Mouse (Mus musculus) MEL (cell line): ENCODE data around the gene A630095N17Rik. TPM values are rescaled to one million over a fixed set of nuclear protein-coding genes. Genes with fewer than 3 reads are reported as not detected.

Experiments
- DNase-seq: peaks from one replicate; pipeline ENCODE4 v3.0.0; 2011; ENCODE audit warnings: low read depth, low spot score
- H3K27ac ChIP-seq: 2 replicates; pipeline ENCODE4 v1.5.1; 2012; ENCODE audit warnings: low read depth, mild to moderate bottlenecking, control low read depth, low read length, moderate library complexity; ENCODE audit not compliant: control insufficient read depth
- H3K27me3 ChIP-seq, 2 experiments: fragments of 150-350 bp in 1 of 2; sonication (generic) in 1 of 2; 2 replicates each; pipeline ENCODE4 v1.6.1; 2012; ENCODE audit warnings: low read length in 2 of 2, mild to moderate bottlenecking in 2 of 2, improper control_type of control experiment in 1 of 2, moderate library complexity in 1 of 2; ENCODE audit not compliant: insufficient read depth in 2 of 2, control insufficient read depth in 1 of 2
- H3K36me3 ChIP-seq, 2 experiments: 2 replicates each; pipeline ENCODE4 v1.6.1; 2012 to 2014; ENCODE audit warnings: low read length in 2 of 2, improper control_type of control experiment in 1 of 2, inconsistent platforms in 1 of 2, mild to moderate bottlenecking in 1 of 2; ENCODE audit not compliant: insufficient read depth in 2 of 2, control insufficient read depth in 1 of 2
- H3K4me1 ChIP-seq, 2 experiments: fragments of 150-350 bp in 1 of 2; sonication (generic) in 1 of 2; 2 replicates each; pipeline ENCODE4 v1.6.1; 2012; ENCODE audit warnings: low read length in 2 of 2, improper control_type of control experiment in 1 of 2, mild to moderate bottlenecking in 1 of 2; ENCODE audit not compliant: insufficient read depth in 2 of 2, control insufficient read depth in 1 of 2
- H3K4me3 ChIP-seq, 2 experiments: fragments of 150-350 bp in 1 of 2; sonication (generic) in 1 of 2; 2 replicates each; pipeline ENCODE4 v1.5.1; 2012; ENCODE audit warnings: low read depth in 2 of 2, low read length in 2 of 2, mild to moderate bottlenecking in 2 of 2, moderate library complexity in 2 of 2, control low read depth in 1 of 2, improper control_type of control experiment in 1 of 2; ENCODE audit not compliant: control insufficient read depth in 1 of 2, insufficient read depth in 1 of 2
- H3K79me2 ChIP-seq: 2 replicates; pipeline ENCODE4 v1.6.1; 2012; ENCODE audit warnings: mild to moderate bottlenecking, low read length, moderate library complexity; ENCODE audit not compliant: control insufficient read depth, poor library complexity, insufficient read depth
- H3K9ac ChIP-seq: 2 replicates; pipeline ENCODE4 v1.6.1; 2012; ENCODE audit warnings: low read depth, mild to moderate bottlenecking, control low read depth, low read length, moderate library complexity; ENCODE audit not compliant: control insufficient read depth, poor library complexity, severe bottlenecking
- H3K9me3 ChIP-seq: fragments of 150-350 bp; sonication (generic); replicated peaks from 2 replicates; pipeline ENCODE4 v1.6.1; 2012; ENCODE audit warnings: mild to moderate bottlenecking, low read length, improper control_type of control experiment, moderate library complexity; ENCODE audit not compliant: insufficient read depth
- BHLHE40 ChIP-seq: IDR thresholded peaks from 2 replicates; pipeline ENCODE4 v1.6.1; 2012; ENCODE audit warnings: low read depth, mild to moderate bottlenecking, inconsistent platforms, low read length, improper control_type of control experiment, borderline replicate concordance
- CHD1 ChIP-seq: IDR thresholded peaks from 2 replicates; pipeline ENCODE4 v1.6.1; 2012; ENCODE audit warnings: low read depth, mild to moderate bottlenecking, inconsistent platforms, low read length, improper control_type of control experiment
- CHD2 ChIP-seq: IDR thresholded peaks from 2 replicates; pipeline ENCODE4 v1.6.1; 2011; ENCODE audit warnings: low read length, improper control_type of control experiment
- CTCF ChIP-seq, 3 experiments: IDR thresholded peaks in 2 of 3; conservative IDR thresholded peaks in 1 of 3; 2 replicates each; pipeline ENCODE4 v1.5.1; 2011 to 2012; ENCODE audit warnings: low read length in 3 of 3, low read depth in 2 of 3, mild to moderate bottlenecking in 2 of 3, improper control_type of control experiment in 1 of 3, inconsistent platforms in 1 of 3, mixed read lengths in 1 of 3, moderate library complexity in 1 of 3; ENCODE audit not compliant: control insufficient read depth in 1 of 3, insufficient read depth in 1 of 3, poor library complexity in 1 of 3, severe bottlenecking in 1 of 3
- E2F4 ChIP-seq: IDR thresholded peaks from 2 replicates; pipeline ENCODE4 v1.6.1; 2011; ENCODE audit warnings: low read depth, low read length, improper control_type of control experiment, borderline replicate concordance
- EP300 ChIP-seq, 2 experiments: IDR thresholded peaks; 2 replicates each; pipeline ENCODE4 v1.6.1; 2011; ENCODE audit warnings: improper control_type of control experiment in 2 of 2, low read length in 2 of 2, low read depth in 1 of 2, mild to moderate bottlenecking in 1 of 2
- ETS1 ChIP-seq: IDR thresholded peaks from 2 replicates; pipeline ENCODE4 v1.6.1; 2012; ENCODE audit warnings: low read depth, mild to moderate bottlenecking, inconsistent platforms, low read length, improper control_type of control experiment, moderate library complexity
- GABPA ChIP-seq: IDR thresholded peaks from 2 replicates; pipeline ENCODE4 v1.6.1; 2012; ENCODE audit warnings: low read depth, mild to moderate bottlenecking, inconsistent platforms, low read length, improper control_type of control experiment, moderate library complexity
- GATA1 ChIP-seq: IDR thresholded peaks from 2 replicates; pipeline ENCODE4 v1.6.1; 2011; ENCODE audit warnings: low read depth, low read length, improper control_type of control experiment
- HCFC1 ChIP-seq: IDR thresholded peaks from 2 replicates; pipeline ENCODE4 v1.6.1; 2012; ENCODE audit warnings: low read depth, mild to moderate bottlenecking, inconsistent platforms, low read length, improper control_type of control experiment, moderate library complexity
- KAT2A ChIP-seq: conservative IDR thresholded peaks from 2 replicates; pipeline ENCODE4 v1.6.1; 2012; ENCODE audit warnings: low read depth, low read length, improper control_type of control experiment, inconsistent platforms
- MAFK ChIP-seq: IDR thresholded peaks from 2 replicates; pipeline ENCODE4 v1.6.1; 2011; ENCODE audit warnings: low read depth, mild to moderate bottlenecking, low read length, improper control_type of control experiment, borderline replicate concordance
- MAX ChIP-seq: IDR thresholded peaks from 2 replicates; pipeline ENCODE4 v1.6.1; 2011; ENCODE audit warnings: low read length, improper control_type of control experiment
- MAZ ChIP-seq: IDR thresholded peaks from 2 replicates; pipeline ENCODE4 v1.6.1; 2012; ENCODE audit warnings: low read depth, mild to moderate bottlenecking, inconsistent platforms, low read length, improper control_type of control experiment
- MEF2A ChIP-seq: IDR thresholded peaks from 2 replicates; pipeline ENCODE4 v1.6.1; 2014; ENCODE audit warnings: low read depth, mild to moderate bottlenecking, inconsistent platforms, low read length, improper control_type of control experiment; ENCODE audit not compliant: poor library complexity, insufficient replicate concordance, severe bottlenecking; ENCODE audit errors: extremely low read depth
- MXI1 ChIP-seq: IDR thresholded peaks from 2 replicates; pipeline ENCODE4 v1.6.1; 2011; ENCODE audit warnings: mild to moderate bottlenecking, low read depth, low read length, improper control_type of control experiment
- MYB ChIP-seq: IDR thresholded peaks from 2 replicates; pipeline ENCODE4 v1.6.1; 2011; ENCODE audit warnings: mild to moderate bottlenecking, low read depth, low read length, improper control_type of control experiment
- MYC ChIP-seq: IDR thresholded peaks from 2 replicates; pipeline ENCODE4 v1.6.1; 2011; ENCODE audit warnings: low read depth, mild to moderate bottlenecking, low read length, improper control_type of control experiment, moderate library complexity
- NRF1 ChIP-seq: IDR thresholded peaks from 2 replicates; pipeline ENCODE4 v1.6.1; 2014; ENCODE audit warnings: low read depth, mild to moderate bottlenecking, inconsistent platforms, low read length, improper control_type of control experiment, moderate library complexity; ENCODE audit not compliant: poor library complexity, insufficient read depth, severe bottlenecking
- POLR2A ChIP-seq, 2 experiments: IDR thresholded peaks; 2 replicates each; pipeline ENCODE4 v1.6.1; 2011 to 2012; ENCODE audit warnings: low read length in 2 of 2, mild to moderate bottlenecking in 2 of 2, control low read depth in 1 of 2, improper control_type of control experiment in 1 of 2, low read depth in 1 of 2, moderate library complexity in 1 of 2; ENCODE audit not compliant: control insufficient read depth in 1 of 2, insufficient read depth in 1 of 2, poor library complexity in 1 of 2
- POLR2AphosphoS2 ChIP-seq: IDR thresholded peaks from 2 replicates; pipeline ENCODE4 v1.6.1; 2011; ENCODE audit warnings: low read length, improper control_type of control experiment
- RCOR1 ChIP-seq: IDR thresholded peaks from 2 replicates; pipeline ENCODE4 v1.6.1; 2012; ENCODE audit warnings: low read depth, mild to moderate bottlenecking, inconsistent platforms, low read length, improper control_type of control experiment
- SIN3A ChIP-seq: IDR thresholded peaks from 2 replicates; pipeline ENCODE4 v1.6.1; 2012; ENCODE audit warnings: low read length, improper control_type of control experiment, inconsistent platforms
- SMC3 ChIP-seq: IDR thresholded peaks from 2 replicates; pipeline ENCODE4 v1.6.1; 2011; ENCODE audit warnings: low read depth, low read length, improper control_type of control experiment
- TAL1 ChIP-seq: IDR thresholded peaks from 2 replicates; pipeline ENCODE4 v1.6.1; 2012; ENCODE audit warnings: mild to moderate bottlenecking, inconsistent platforms, low read length, moderate library complexity, mixed read lengths
- TBP ChIP-seq: IDR thresholded peaks from 2 replicates; pipeline ENCODE4 v1.8.0; 2011; ENCODE audit warnings: low read depth, low read length, improper control_type of control experiment
- TCF12 ChIP-seq: IDR thresholded peaks from 2 replicates; pipeline ENCODE4 v1.6.1; 2014; ENCODE audit warnings: low read depth, mild to moderate bottlenecking, inconsistent platforms, low read length, improper control_type of control experiment, moderate library complexity
- UBTF ChIP-seq: IDR thresholded peaks from 2 replicates; pipeline ENCODE4 v1.6.1; 2012; ENCODE audit warnings: low read depth, mild to moderate bottlenecking, inconsistent platforms, low read length, improper control_type of control experiment, moderate library complexity, borderline replicate concordance; ENCODE audit not compliant: insufficient read depth
- USF1 ChIP-seq: IDR thresholded peaks from 2 replicates; pipeline ENCODE4 v1.6.1; 2014; ENCODE audit warnings: low read depth, mild to moderate bottlenecking, inconsistent platforms, low read length, improper control_type of control experiment, moderate library complexity
- USF2 ChIP-seq, 2 experiments: IDR thresholded peaks; 2 replicates each; pipeline ENCODE4 v1.6.1; 2011 to 2012; ENCODE audit warnings: improper control_type of control experiment in 2 of 2, low read length in 2 of 2, borderline replicate concordance in 1 of 2, inconsistent platforms in 1 of 2, low read depth in 1 of 2, mild to moderate bottlenecking in 1 of 2; ENCODE audit not compliant: insufficient read depth in 1 of 2
- ZC3H11A ChIP-seq: IDR thresholded peaks from 2 replicates; pipeline ENCODE4 v1.6.1; 2012; ENCODE audit warnings: low read depth, mild to moderate bottlenecking, inconsistent platforms, low read length, improper control_type of control experiment
- ZKSCAN1 ChIP-seq: IDR thresholded peaks from 2 replicates; pipeline ENCODE4 v1.6.1; 2012; ENCODE audit warnings: low read depth, mild to moderate bottlenecking, inconsistent platforms, low read length, improper control_type of control experiment, moderate library complexity
- ZMIZ1 ChIP-seq: IDR thresholded peaks from 2 replicates; pipeline ENCODE4 v1.6.1; 2012; ENCODE audit warnings: low read depth, mild to moderate bottlenecking, inconsistent platforms, low read length, improper control_type of control experiment, moderate library complexity
- ZNF384 ChIP-seq: IDR thresholded peaks from 2 replicates; pipeline ENCODE4 v1.6.1; 2012; ENCODE audit warnings: low read depth, mild to moderate bottlenecking, inconsistent platforms, low read length, improper control_type of control experiment
- polyA plus RNA-seq, 2 experiments: library from polyadenylated mRNA; stranded (reverse) in 1 of 2; unstranded in 1 of 2; fragments of >175 nt in 1 of 2; fragments of >200 nt in 1 of 2; gene quantifications; 2 replicates each; pipeline versions ENCODE4 v1.2.1 to v1.2.4; 2012; ENCODE audit warnings: low replicate concordance in 2 of 2, low read depth in 1 of 2; ENCODE audit not compliant: insufficient read length in 2 of 2, insufficient read depth in 1 of 2, missing spikeins in 1 of 2
- total RNA-seq: library from RNA; depleted of rRNA; stranded (reverse); fragments of 300-350 nt; gene quantifications from 2 replicates; pipeline ENCODE4 v1.2.3, GENCODE M21; 2012

The A630095N17Rik gene
- total and polyA plus RNA-seq, 3 experiments = 0.58 to 0.82 TPM; not detected in 1

DNA sequence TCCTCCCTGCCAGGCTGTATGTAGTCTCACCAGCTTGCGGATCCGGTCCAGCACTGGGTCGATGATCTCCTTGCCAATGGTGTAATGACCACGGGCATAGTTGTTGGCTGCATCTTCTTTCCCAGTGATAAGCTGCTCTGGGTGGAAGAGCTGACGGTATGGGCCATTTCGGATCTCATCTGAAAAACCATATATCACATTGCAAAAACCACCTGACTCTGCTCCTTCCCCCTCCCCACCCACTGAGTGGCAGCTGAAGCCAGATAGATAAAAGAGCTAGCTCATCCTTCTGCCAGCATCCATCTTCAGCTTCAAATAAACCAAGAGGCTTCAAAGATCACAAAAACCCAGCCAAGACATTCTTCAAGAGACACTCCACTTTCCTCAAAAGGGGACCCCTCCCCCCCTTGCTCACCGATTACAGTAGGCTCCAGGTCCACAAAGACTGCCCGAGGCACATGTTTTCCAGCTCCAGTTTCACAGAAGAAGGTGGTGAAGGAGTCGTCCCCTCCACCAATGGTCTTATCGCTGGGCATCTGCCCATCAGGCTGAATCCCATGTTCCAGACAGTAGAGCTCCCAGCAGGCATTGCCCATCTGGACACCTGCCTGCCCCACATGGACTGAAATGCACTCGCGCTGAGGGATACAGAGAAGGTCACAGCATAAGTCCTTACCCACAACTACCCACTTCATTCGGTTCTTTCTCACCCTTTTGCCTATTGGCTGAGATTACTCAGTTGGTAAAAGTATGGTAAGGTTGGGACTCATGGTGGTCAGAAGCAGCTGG is 14.9 kb downstream of the A630095N17Rik start:
- Histone ChIP-seq H3K79me2 (peaks cover 57% of the 10 kb centered on the region), H3K27ac (peak overlapping the region; percentile 83), H3K27me3 (no peaks in the 10 kb centered on the region), H3K4me3 (peak overlapping the region; percentile 81 to 82), H3K9me3 (no peaks in the 10 kb centered on the region), H3K4me1 (peaks cover 6 to 50% of the 10 kb centered on the region in 2 experiments; a peak in 3 of 4 replicates), H3K9ac (peak overlapping the region; percentile 87), H3K36me3 (peaks cover 15 to 49% of the 10 kb centered on the region in 2 experiments)
- DNase-seq = peak; percentile 80
- no peak for TF ChIP-seq MYC
- no peak for TF ChIP-seq NRF1
- TF ChIP-seq USF1 = peak; percentile 83
- no peak for TF ChIP-seq MAFK
- TF ChIP-seq MEF2A = no peak
- TF ChIP-seq SIN3A = peak; percentile 89
- TF ChIP-seq CTCF (IDR thresholded peaks at IDR 0.05 in 2 of 3, conservative IDR thresholded peaks at IDR 0.05 in 1 of 3; ENCODE audit: control insufficient read depth in 1 of 3, insufficient read depth in 1 of 3, low read depth in 2 of 3, low read length in 3 of 3, poor library complexity in 1 of 3, severe bottlenecking in 1 of 3) = no peak
- TF ChIP-seq BHLHE40 = no peak
- TF ChIP-seq EP300 (IDR thresholded peaks at IDR 0.05; ENCODE audit: low read depth in 1 of 2, low read length in 2 of 2) = peak; percentile 70 to 84
- TF ChIP-seq E2F4 = no peak
- no peak for TF ChIP-seq CHD2
- TF ChIP-seq USF2 (IDR thresholded peaks at IDR 0.05; ENCODE audit: borderline replicate concordance in 1 of 2, insufficient read depth in 1 of 2, low read depth in 1 of 2, low read length in 2 of 2) = 0 out of 4 replicates have a peak, but pooled peaks of 1 of the 2 experiments have one; percentile 22
- TF ChIP-seq MYB = no peak
- TF ChIP-seq KAT2A = no peak
- TF ChIP-seq ZMIZ1 = no peak
- TF ChIP-seq GABPA = no peak
- no peak for TF ChIP-seq ZNF384
- peak; percentile 61; the same call in 1 of the 2 replicates for TF ChIP-seq RCOR1
- TF ChIP-seq ETS1 = peak; percentile 97
- no peak for TF ChIP-seq CHD1
- TF ChIP-seq ZKSCAN1 = no peak
- TF ChIP-seq TBP = peak; percentile 51
- peak; percentile 41; the same call in 1 of the 2 replicates for TF ChIP-seq MAX
- TF ChIP-seq TCF12 = peak; percentile 84
- TF ChIP-seq ZC3H11A = no peak
- no peak for TF ChIP-seq UBTF
- peak; percentile 84 for TF ChIP-seq GATA1
- no peak; a peak in 1 of 4 replicates for TF ChIP-seq POLR2A (IDR thresholded peaks at IDR 0.05; ENCODE audit: control insufficient read depth in 1 of 2, insufficient read depth in 1 of 2, low read depth in 1 of 2, low read length in 2 of 2, poor library complexity in 1 of 2)
- peak; percentile 44; the same call in 1 of the 2 replicates for TF ChIP-seq POLR2AphosphoS2
- TF ChIP-seq SMC3 = 0 out of 2 replicates have a peak, but pooled peaks have one; percentile 3
- no peak for TF ChIP-seq MXI1
- peak; percentile 94 for TF ChIP-seq MAZ
- peak; percentile 69 for TF ChIP-seq TAL1
- TF ChIP-seq HCFC1 = peak; percentile 58; the same call in 1 of the 2 replicates
